Mouse (Mus musculus) lung, adult 2 months (tissue): ENCODE measurements around the gene Gm20458.

ENCODE experiments used
- CTCF ChIP-seq: fragments of 200-500 bp; IDR thresholded peaks from 2 replicates; pipeline ENCODE4 v1.5.1; 2011; ENCODE audit warnings: mild to moderate bottlenecking, low read length, control low read depth; ENCODE audit not compliant: insufficient read depth
- POLR2A ChIP-seq: fragments of 200-500 bp; IDR thresholded peaks from 2 replicates; pipeline ENCODE4 v1.6.1; 2011; ENCODE audit warnings: low read depth, mild to moderate bottlenecking, control low read depth, low read length, borderline replicate concordance; ENCODE audit errors: extremely low read depth

DNA sequence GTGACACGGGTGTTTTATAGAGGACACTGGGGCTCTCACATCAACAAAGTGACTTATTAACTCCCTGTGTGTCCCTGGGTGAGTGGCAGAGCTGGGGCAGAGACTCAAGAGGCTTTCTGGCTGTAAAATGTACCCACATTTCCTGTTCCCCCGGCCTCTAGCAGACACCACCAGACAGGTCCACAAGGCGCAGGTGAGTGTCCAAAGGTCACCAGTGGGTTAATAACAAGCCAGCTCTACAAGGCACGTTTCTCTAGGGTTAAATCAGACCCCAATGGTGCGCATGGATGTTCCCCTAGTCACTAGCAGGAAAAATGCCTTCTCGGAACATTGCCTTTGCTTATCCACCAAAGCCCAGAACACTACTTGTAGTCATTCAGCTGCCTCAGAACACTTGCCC, 23.1 kb upstream of the Gm20458 start:
- no peak for TF ChIP-seq CTCF
- no peak for TF ChIP-seq POLR2A
